In genomic region chr8:93011439-93011838, GRCm38 (mm10) we compare ENCODE assay signal across 7 mouse cellular contexts. TPM values are rescaled to one million over a fixed set of nuclear protein-coding genes. Genes with fewer than 3 reads are reported as not detected.
DNase-seq lines count a peak whose midpoint lies in the region; ATAC-seq and TF ChIP-seq lines count a peak whose summit lies in the region.

No protein-coding gene starts in this region.

- peak; percentile 50 for ATAC-seq in intestine, embryonic 16.5 days
- ATAC-seq in midbrain, embryonic 13.5 days = peak; percentile 85

- no peaks in the 10 kb centered on the region for H3K36me3 ChIP-seq in intestine, embryonic 16.5 days (ENCODE audit: control insufficient read depth, insufficient read depth, low read length)
- no peaks in the 10 kb centered on the region for H3K36me3 ChIP-seq in midbrain, embryonic 13.5 days
- H3K36me3 ChIP-seq in small intestine, adult 2 months (ENCODE audit: control insufficient read depth, insufficient read depth, low read length) = no peaks in the 10 kb centered on the region

- peak; percentile 70 to 93 for DNase-seq in adrenal gland, adult (ENCODE audit: inconsistent age in 2 of 2, low spot score in 1 of 2)
- peak; percentile 83 to 91 for DNase-seq in cerebellum, postnatal 25 days
- peak; percentile 85 for DNase-seq in gastrocnemius, adult 2 months
- peak; percentile 89 to 94 for DNase-seq in left cerebral cortex, postnatal 14 days (ENCODE audit: low spot score in 2 of 2)

- TF ChIP-seq POLR2A in small intestine, adult 2 months (IDR thresholded peaks at IDR 0.05; ENCODE audit: low read depth, low read length) = no peak

- H3K9ac ChIP-seq in intestine, embryonic 16.5 days (ENCODE audit: low read depth, low read length) = no peak overlapping the region
- no peak overlapping the region for H3K9ac ChIP-seq in midbrain, embryonic 13.5 days (replicated peaks)

- peak; percentile 94 for TF ChIP-seq CTCF in gastrocnemius, adult 2 months (IDR thresholded peaks at IDR 0.05)
- TF ChIP-seq CTCF in small intestine, adult 2 months (IDR thresholded peaks at IDR 0.05; ENCODE audit: extremely low read depth, insufficient read length, insufficient replicate concordance, low read depth, low read length) = peak; percentile 86; the same call in 1 of the 2 replicates

- no peak overlapping the region for H3K27ac ChIP-seq in gastrocnemius, adult 2 months
- H3K27ac ChIP-seq in intestine, embryonic 16.5 days (ENCODE audit: low read length) = no peak overlapping the region
- H3K27ac ChIP-seq in midbrain, embryonic 13.5 days = no peak overlapping the region
- H3K27ac ChIP-seq in small intestine, adult 2 months (ENCODE audit: insufficient read depth, low read depth, low read length) = no peak overlapping the region

- no peaks in the 10 kb centered on the region for H3K27me3 ChIP-seq in intestine, embryonic 16.5 days (replicated peaks; ENCODE audit: control insufficient read depth, insufficient read depth, low read length)
- no peaks in the 10 kb centered on the region for H3K27me3 ChIP-seq in midbrain, embryonic 13.5 days
- H3K27me3 ChIP-seq in small intestine, adult 2 months (ENCODE audit: control insufficient read depth, insufficient read depth, low read length) = no peaks in the 10 kb centered on the region

- no peak overlapping the region for H3K4me2 ChIP-seq in intestine, embryonic 16.5 days (ENCODE audit: low read depth, low read length)
- no peak overlapping the region for H3K4me2 ChIP-seq in midbrain, embryonic 13.5 days (replicated peaks)

- no peak overlapping the region for H3K4me3 ChIP-seq in gastrocnemius, adult 2 months
- H3K4me3 ChIP-seq in intestine, embryonic 16.5 days (ENCODE audit: low read length) = no peak overlapping the region
- no peak overlapping the region for H3K4me3 ChIP-seq in midbrain, embryonic 13.5 days (replicated peaks)
- no peak overlapping the region for H3K4me3 ChIP-seq in small intestine, adult 2 months (ENCODE audit: low read depth, low read length)

- intact Hi-C loops in gastrocnemius, adult 2 months (cut with DNase I) = loop anchor here (1.0 to 5.0 kb wide), 2 partner anchors 36 to 84 kb away; partner anchors contain the start of gene Ces1a
- intact Hi-C loops in left cerebral cortex, postnatal 14 days (cut with DNase I) = loop anchor here (1.0 to 10.0 kb wide), 4 partner anchors 84 to 419 kb away; no protein-coding TSS in a partner anchor

- WGBS in intestine, embryonic 16.5 days = 7% methylated on average over 9 of the region's 9 CpGs
- 12% methylated on average over 9 of the region's 9 CpGs for WGBS in midbrain, embryonic 13.5 days
- 7% methylated on average over 9 of the region's 9 CpGs for whole genome bisulfite sequencing in small intestine, adult 2 months

- H3K4me1 ChIP-seq in intestine, embryonic 16.5 days (ENCODE audit: control insufficient read depth, insufficient read depth, low read length) = no peaks in the 10 kb centered on the region
- H3K4me1 ChIP-seq in midbrain, embryonic 13.5 days (replicated peaks) = no peaks in the 10 kb centered on the region
- H3K4me1 ChIP-seq in small intestine, adult 2 months (ENCODE audit: control insufficient read depth, insufficient read depth, insufficient read length, low read length) = no peaks in the 10 kb centered on the region; the same call in 1 of the 2 replicates

- no peaks in the 10 kb centered on the region for H3K9me3 ChIP-seq in intestine, embryonic 16.5 days (ENCODE audit: control insufficient read depth, low read length)
- H3K9me3 ChIP-seq in midbrain, embryonic 13.5 days = no peaks in the 10 kb centered on the region

RNA-seq across cellular contexts. Expression of gene Ces1a, which starts 36.6 kb away (rescaled TPM):
- total RNA-seq in gastrocnemius, adult 2 months (2021) = not detected
- not detected in 2 replicates for polyA plus RNA-seq in intestine, embryonic 16.5 days (2015; fragmentation: Nextera tagmentation; extraction: Ambion mirVana)
- total RNA-seq in left cerebral cortex, postnatal 14 days (2021) = under 1 TPM in 1 of 2 experiments, not detected in 1; 0.17 TPM
- polyA plus RNA-seq in midbrain, embryonic 13.5 days (2015; fragmentation: Nextera tagmentation; extraction: Ambion mirVana) = not detected in 2 replicates
- 0.05 TPM in 1 of 2 replicates, not detected in the other for polyA plus RNA-seq in small intestine, adult 2 months (2012; rRNA removed)

RNA-seq across cellular contexts. Expression of gene Slc6a2, which starts 51.6 kb away (rescaled TPM):
- total RNA-seq in gastrocnemius, adult 2 months (2021) = under 1 TPM; 0.20 to 0.39 TPM
- polyA plus RNA-seq in intestine, embryonic 16.5 days (2015; fragmentation: Nextera tagmentation; extraction: Ambion mirVana) = 0.23 and 0.31 TPM in 2 replicates
- under 1 TPM; 0.11 to 0.34 TPM for total RNA-seq in left cerebral cortex, postnatal 14 days (2021)
- polyA plus RNA-seq in midbrain, embryonic 13.5 days (2015; fragmentation: Nextera tagmentation; extraction: Ambion mirVana) = 0.34 and 0.73 TPM in 2 replicates
- not detected in 2 replicates for polyA plus RNA-seq in small intestine, adult 2 months (2012; rRNA removed)
